Mouse (Mus musculus) ovary, adult 18-20 months (tissue): ENCODE results near the gene Wdr48.

ENCODE experiments used
- DNase-seq: peaks from one replicate; pipeline ENCODE4 v3.0.0; 2022; ENCODE audit warnings: low spot score, mixed read lengths

Wdr48 gene

GRCm38 (mm10) chr9:119970221-119970620, 75.5 kb downstream of the Wdr48 start:
- no peak for DNase-seq

- no peak for DNase-seq
Observed at GRCm38 (mm10) chr9:119970763-119971656, 76.3 kb downstream of the Wdr48 start.

GRCm38 (mm10) chr9:119972166-119972565, 77.5 kb downstream of the Wdr48 start:
- no peak for DNase-seq

- no peak for DNase-seq
Observed at GRCm38 (mm10) chr9:119972582-119972981, 77.9 kb downstream of the Wdr48 start.

- DNase-seq = no peak
Observed at GRCm38 (mm10) chr9:119973281-119973680, 78.6 kb downstream of the Wdr48 start.

- no peak for DNase-seq
Observed at GRCm38 (mm10) chr9:119973869-119974520, 79.3 kb downstream of the Wdr48 start.

- DNase-seq = no peak
Observed at GRCm38 (mm10) chr9:119974609-119975008, 79.9 kb downstream of the Wdr48 start.

- DNase-seq = no peak
Observed at GRCm38 (mm10) chr9:119975286-119975685, 80.6 kb downstream of the Wdr48 start.
